Mouse (Mus musculus) lung, adult 2 months (tissue): Measurements from ENCODE around the gene Tmem120a.

ENCODE experiments used
- CTCF ChIP-seq: fragments of 200-500 bp; IDR thresholded peaks from 2 replicates; pipeline ENCODE4 v1.5.1; 2011; ENCODE audit warnings: mild to moderate bottlenecking, low read length, control low read depth; ENCODE audit not compliant: insufficient read depth
- POLR2A ChIP-seq: fragments of 200-500 bp; IDR thresholded peaks from 2 replicates; pipeline ENCODE4 v1.6.1; 2011; ENCODE audit warnings: low read depth, mild to moderate bottlenecking, control low read depth, low read length, borderline replicate concordance; ENCODE audit errors: extremely low read depth

DNA sequence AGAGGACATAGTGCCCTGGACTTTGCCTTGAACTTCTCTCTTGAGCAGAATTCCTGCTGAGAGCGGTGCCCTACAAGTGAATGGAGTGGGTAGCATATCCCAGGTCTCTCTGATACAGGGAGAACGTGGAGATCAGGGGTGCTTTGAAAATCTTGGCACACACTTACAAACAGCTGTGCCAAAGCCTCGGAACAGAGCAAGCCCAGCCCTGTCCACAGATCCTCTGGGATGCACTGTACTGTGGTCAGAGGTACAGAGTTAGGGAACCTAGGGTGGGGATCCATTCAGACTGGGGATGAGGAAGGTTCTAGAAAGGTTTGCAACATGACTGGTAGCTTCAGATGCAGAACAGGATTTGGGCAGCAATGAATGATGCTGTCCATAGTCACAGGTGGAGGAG is 24.1 kb downstream of the Tmem120a start:
- TF ChIP-seq CTCF (no peak), POLR2A (no peak)
